Mouse (Mus musculus) embryonic facial prominence, embryonic 14.5 days (tissue): Measurements from ENCODE around the gene Zfp229. TPM values are rescaled to one million over a fixed set of nuclear protein-coding genes. Genes with fewer than 3 reads are reported as not detected.
"Not testable (repeated sequence)": the region's sequence is repeated elsewhere in the genome, so short reads cannot be mapped to it uniquely, and the experiment has no call there.

ENCODE experiments used
- ATAC-seq: fragments of 200-750 bp; cut with Nextera tagmentation; 2 replicates; pipeline ENCODE4 v1.8.0; 2017; ENCODE audit warnings: low read depth, moderate number of reproducible peaks, moderate TSS enrichment
- DNase-seq: peaks from one replicate; pipeline ENCODE4 v3.0.0-alpha.2; 2015; ENCODE audit warnings: low spot score
- H3K27ac ChIP-seq: fragments of 300-500 bp; sonication (generic); replicated peaks from 2 replicates; pipeline ENCODE4 v1.5.1; 2014; ENCODE audit warnings: low read depth, mild to moderate bottlenecking, low read length, moderate library complexity
- H3K27me3 ChIP-seq: fragments of 300-500 bp; sonication (generic); replicated peaks from 2 replicates; pipeline ENCODE4 v1.6.1; 2014; ENCODE audit warnings: low read length; ENCODE audit not compliant: control insufficient read depth, insufficient read depth
- H3K36me3 ChIP-seq: fragments of 300-500 bp; sonication (generic); 2 replicates; pipeline ENCODE4 v1.6.1; 2014; ENCODE audit warnings: low read length, mixed read lengths; ENCODE audit not compliant: control insufficient read depth, insufficient read depth
- H3K4me1 ChIP-seq: fragments of 300-500 bp; sonication (generic); 2 replicates; pipeline ENCODE4 v1.6.1; 2014; ENCODE audit warnings: antibody characterized with exemption, low read length; ENCODE audit not compliant: control insufficient read depth, insufficient read depth
- H3K4me2 ChIP-seq: fragments of 300-500 bp; sonication (generic); 2 replicates; pipeline ENCODE4 v1.6.1; 2014; ENCODE audit warnings: low read depth, mild to moderate bottlenecking, low read length, moderate library complexity, mixed read lengths
- H3K4me3 ChIP-seq: fragments of 300-500 bp; sonication (generic); 2 replicates; pipeline ENCODE4 v1.5.1; 2014; ENCODE audit warnings: low read depth, mild to moderate bottlenecking, low read length
- H3K9ac ChIP-seq: fragments of 300-500 bp; sonication (generic); 2 replicates; pipeline ENCODE4 v1.6.1; 2014; ENCODE audit warnings: low read depth, mild to moderate bottlenecking, low read length, moderate library complexity, mixed read lengths
- H3K9me3 ChIP-seq: fragments of 300-500 bp; sonication (generic); 2 replicates; pipeline ENCODE4 v1.6.1; 2016; ENCODE audit warnings: low read length; ENCODE audit not compliant: control insufficient read depth
- WGBS: fragments of 180-500 bp; shearing (Covaris S2); extraction: QIAGEN DNeasy Blood & Tissue Kit; methylation state at CpG from one replicate; pipeline ENCODE4 v1.1.7; 2014; 5-methylcytosine and 5-hydroxymethylcytosine counted together
- polyA plus RNA-seq: library from polyadenylated mRNA; unstranded; fragments of >200 nt; fragmentation: Nextera tagmentation; extraction: Ambion mirVana; gene quantifications from 2 replicates; pipeline ENCODE4 v1.2.1, GENCODE M21; 2014

Gene Zfp229
- polyA plus RNA-seq, 1 experiment from 2014 or later: 6.1 TPM

DNA sequence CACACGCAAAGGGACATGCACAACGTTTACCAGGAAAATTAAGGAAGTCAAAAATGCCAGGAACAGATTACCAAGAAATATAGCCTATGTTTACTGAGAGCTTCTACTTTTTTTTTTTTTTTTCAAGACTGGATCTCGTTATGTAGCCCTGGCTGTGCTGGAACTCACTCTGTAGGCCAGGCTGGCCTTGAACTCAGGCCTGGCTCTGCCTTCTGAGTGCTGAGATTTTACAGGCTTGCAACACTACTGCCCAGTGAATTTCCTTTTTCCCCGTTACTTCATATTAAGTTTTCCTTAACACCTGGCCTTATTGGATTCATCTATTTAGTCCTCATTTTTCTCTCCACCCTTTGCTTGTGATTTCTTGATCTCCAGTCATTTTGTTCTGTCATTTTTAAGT lies 2.5 kb downstream of the Zfp229 start:
- ATAC-seq: no peak
- Histone ChIP-seq H3K27ac (peak overlapping the region; percentile 81; the same call in 1 of the 2 replicates), H3K4me3 (peak overlapping the region; percentile 70), H3K4me1 (peaks cover 9% of the 10 kb centered on the region; the same call in 1 of the 2 replicates), H3K4me2 (peak overlapping the region; percentile 59), H3K9me3 (no peaks in the 10 kb centered on the region), H3K9ac (peak overlapping the region; percentile 86), H3K27me3 (no peaks in the 10 kb centered on the region), H3K36me3 (peaks cover 11% of the 10 kb centered on the region)
- no peak for DNase-seq
- WGBS: 80% methylated on average over 4 of the region's 4 CpGs

DNA sequence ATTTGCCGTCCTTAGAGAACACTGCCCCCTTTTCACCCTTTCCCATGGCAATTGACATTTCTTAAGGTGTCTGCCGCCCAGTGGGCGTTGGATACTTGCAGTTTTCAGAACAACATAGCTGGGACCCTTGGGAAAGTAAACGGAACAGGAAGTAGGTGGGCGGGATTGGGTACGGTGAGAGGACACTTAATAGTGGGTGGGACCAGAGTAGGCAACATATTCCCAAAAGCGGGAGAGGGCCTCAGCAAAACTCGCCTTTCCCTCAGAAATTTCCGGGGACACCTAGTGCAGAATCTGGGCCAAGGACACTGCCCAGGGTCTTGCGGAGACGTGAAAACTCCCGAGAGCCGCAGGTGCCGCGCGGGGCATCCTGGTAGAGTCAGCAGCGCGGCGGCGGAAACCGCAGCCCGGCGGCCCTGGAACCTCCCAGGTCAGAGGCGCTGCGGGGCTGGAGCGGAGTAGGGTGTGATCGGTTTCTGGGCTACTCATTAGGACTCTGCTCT lies 3.0 kb downstream of the Zfp229 start:
- peak overlapping the region; percentile 70 for H3K4me3 ChIP-seq
- H3K27ac ChIP-seq: peak overlapping the region; percentile 81
- H3K4me1 ChIP-seq: peaks cover 9% of the 10 kb centered on the region; the same call in 1 of the 2 replicates
- H3K9ac ChIP-seq: peak overlapping the region; percentile 86
- H3K9me3 ChIP-seq: no peaks in the 10 kb centered on the region
- ATAC-seq (peak; percentile 99), DNase-seq (peak; percentile 94)
- H3K4me2 ChIP-seq: peak overlapping the region; percentile 59
- no peaks in the 10 kb centered on the region for H3K27me3 ChIP-seq
- under 1% methylated on average over 27 of the region's 27 CpGs for WGBS
- peaks cover 14% of the 10 kb centered on the region for H3K36me3 ChIP-seq

DNA sequence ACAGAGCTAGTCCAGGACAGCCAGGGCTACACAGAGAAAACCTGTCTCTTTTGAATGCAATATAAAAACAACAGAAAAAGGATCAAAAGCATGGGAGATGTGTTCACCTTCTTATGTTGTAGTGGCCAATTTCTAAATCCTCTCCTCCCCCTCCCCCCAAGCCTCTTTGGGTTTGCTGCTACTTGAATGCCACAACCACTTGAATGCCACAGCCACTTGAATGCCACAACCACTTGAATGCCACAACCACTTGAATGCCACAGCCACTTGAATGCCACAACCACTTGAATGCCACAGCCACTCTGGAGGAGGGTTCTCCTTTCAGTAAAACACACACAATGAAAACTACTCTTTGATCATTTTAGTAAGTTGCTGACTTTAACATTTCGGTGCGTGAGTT lies 22.2 kb downstream of the Zfp229 start:
- H3K4me3 ChIP-seq: no peak overlapping the region
- H3K27ac ChIP-seq: no peak overlapping the region
- no peaks in the 10 kb centered on the region for H3K9me3 ChIP-seq
- ATAC-seq (no peak), DNase-seq (no peak)
- no peaks in the 10 kb centered on the region for H3K4me1 ChIP-seq
- H3K36me3 ChIP-seq: no peaks in the 10 kb centered on the region
- H3K4me2 ChIP-seq: no peak overlapping the region
- H3K9ac ChIP-seq: no peak overlapping the region
- 76% methylated on average over 2 of the region's 2 CpGs for WGBS
- H3K27me3 ChIP-seq: peaks cover 7% of the 10 kb centered on the region; the same call in 1 of the 2 replicates

DNA sequence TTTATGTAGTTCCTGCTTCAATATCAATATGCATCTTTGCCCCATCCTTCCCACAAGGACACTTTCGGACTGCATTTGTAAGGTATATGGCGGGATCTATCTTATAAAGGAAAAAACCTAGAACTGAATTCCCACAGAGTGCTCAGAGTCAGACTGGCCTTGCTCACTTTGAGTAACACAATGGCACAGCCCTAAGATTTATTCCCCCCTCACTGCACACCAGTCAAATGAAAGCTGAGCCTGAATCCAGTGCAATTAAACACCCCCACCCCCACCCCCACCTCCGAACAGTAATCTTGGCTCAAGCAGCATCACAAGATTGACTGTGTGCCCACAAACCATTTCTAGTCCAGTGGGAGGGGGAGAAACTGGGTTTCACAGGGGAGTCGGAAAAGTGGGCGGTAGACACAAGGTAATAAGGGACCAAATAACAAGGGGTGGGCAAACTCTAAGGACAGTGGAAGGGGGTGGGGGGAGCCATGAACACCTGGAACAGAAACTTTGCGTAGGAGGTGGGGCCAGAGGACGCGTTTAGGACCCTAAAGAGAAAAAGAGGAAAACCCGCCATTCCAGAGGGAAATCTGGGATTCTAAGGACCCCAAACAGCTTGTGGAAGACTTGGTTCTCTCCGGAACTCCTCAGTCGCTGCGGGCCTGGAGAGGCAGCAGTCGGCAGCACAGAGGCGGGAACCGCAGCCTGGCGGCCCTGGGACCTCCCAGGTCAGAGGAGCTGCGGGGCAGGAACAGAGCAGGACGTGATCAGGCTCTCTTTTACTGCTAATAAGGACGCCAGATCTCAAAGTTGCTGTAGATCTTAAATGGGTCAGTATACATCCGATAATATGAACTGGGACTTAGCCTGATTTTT lies 23.0 kb downstream of the Zfp229 start:
- H3K4me1 ChIP-seq: no peaks in the 10 kb centered on the region
- peak overlapping the region; percentile 34 for H3K4me3 ChIP-seq
- H3K9me3 ChIP-seq: no peaks in the 10 kb centered on the region
- DNase-seq: peak; percentile 8
- H3K27ac ChIP-seq: no peak overlapping the region
- peak; percentile 18; the same call in 1 of the 2 replicates for ATAC-seq
- peak overlapping the region; percentile 28 for H3K9ac ChIP-seq
- WGBS: 14% methylated on average over 20 of the region's 20 CpGs
- peak overlapping the region; percentile 56 for H3K4me2 ChIP-seq
- H3K36me3 ChIP-seq: no peaks in the 10 kb centered on the region
- H3K27me3 ChIP-seq: peaks cover 7% of the 10 kb centered on the region; the same call in 1 of the 2 replicates

DNA sequence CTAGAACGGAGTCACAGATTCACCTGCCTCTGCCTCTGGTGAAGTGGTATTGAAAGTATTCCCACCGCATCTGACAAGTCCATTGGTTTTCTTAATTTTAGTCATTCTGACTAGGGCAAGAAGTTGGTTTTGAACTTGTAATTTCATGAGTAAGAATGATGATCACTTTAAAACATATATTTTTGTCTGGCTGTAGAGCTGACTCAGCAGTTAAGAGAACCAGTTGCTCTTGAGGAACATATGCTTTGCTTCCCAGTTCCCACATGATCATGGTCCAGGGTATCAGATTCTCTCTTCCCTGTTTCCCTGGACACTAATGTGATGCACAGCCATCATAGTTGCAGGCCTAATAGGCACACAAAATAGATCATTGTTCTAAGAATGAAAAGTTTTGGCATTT lies 39.7 kb downstream of the Zfp229 start:
- 94% methylated on average over 2 of the region's 2 CpGs for WGBS
- H3K4me2 ChIP-seq: no peak overlapping the region
- H3K9ac ChIP-seq: no peak overlapping the region
- no peak overlapping the region for H3K27ac ChIP-seq
- DNase-seq: no peak
- H3K4me3 ChIP-seq: no peak overlapping the region
- no peaks in the 10 kb centered on the region for H3K4me1 ChIP-seq
- ATAC-seq: no peak
- no peaks in the 10 kb centered on the region for H3K9me3 ChIP-seq
- no peaks in the 10 kb centered on the region for H3K27me3 ChIP-seq
- no peaks in the 10 kb centered on the region for H3K36me3 ChIP-seq

DNA sequence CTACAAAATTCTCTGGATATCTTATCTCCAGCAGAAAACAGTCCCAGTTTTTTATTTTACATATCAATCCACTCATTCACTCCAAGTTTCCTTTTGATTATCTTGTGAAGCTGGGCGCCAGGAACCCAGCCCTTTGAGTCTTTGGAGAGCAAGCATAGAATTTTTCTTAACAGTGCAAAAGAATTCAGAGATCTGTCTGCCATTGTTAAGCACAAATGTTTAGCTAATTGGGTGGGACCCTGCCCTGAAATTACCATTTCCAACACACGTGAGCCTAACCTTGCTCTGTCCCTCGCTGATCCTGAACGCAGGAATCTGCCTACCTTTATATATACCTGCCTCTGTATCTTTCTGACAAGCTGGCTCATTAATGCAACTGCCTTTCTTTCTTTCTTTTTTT lies 61.7 kb downstream of the Zfp229 start:
- ATAC-seq: no peak
- no peaks in the 10 kb centered on the region for H3K36me3 ChIP-seq
- no peak overlapping the region for H3K4me2 ChIP-seq
- no peaks in the 10 kb centered on the region for H3K4me1 ChIP-seq
- no peak overlapping the region for H3K4me3 ChIP-seq
- WGBS: 75% methylated on average over 4 of the region's 4 CpGs
- H3K9ac ChIP-seq: no peak overlapping the region
- DNase-seq: no peak
- H3K9me3 ChIP-seq: peaks cover 13% of the 10 kb centered on the region; the same call in 1 of the 2 replicates
- no peaks in the 10 kb centered on the region for H3K27me3 ChIP-seq
- H3K27ac ChIP-seq: no peak overlapping the region

DNA sequence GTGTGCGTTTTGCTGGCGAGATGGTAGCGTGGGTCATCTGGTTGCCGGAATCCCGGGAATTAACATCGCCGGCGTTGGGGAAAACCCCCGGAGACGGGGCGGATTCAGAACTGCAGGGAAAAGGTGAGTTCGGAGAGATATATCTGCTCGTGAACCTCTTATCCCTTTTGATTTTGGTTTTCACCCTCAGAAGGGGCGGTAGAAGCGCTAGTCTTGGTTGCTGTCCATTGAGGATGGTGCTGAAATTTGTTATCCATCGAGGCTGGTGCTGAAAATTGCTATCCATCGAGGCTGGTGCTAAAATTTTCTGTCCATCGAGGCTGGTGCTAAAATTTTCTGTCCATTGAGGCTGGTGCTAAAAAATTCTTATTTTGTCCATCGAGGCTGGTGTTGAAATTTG lies 70.8 kb downstream of the Zfp229 start:
- 48% methylated on average over 17 of the region's 19 CpGs for WGBS
- H3K4me2 ChIP-seq, H3K4me1 ChIP-seq, ATAC-seq, H3K9me3 ChIP-seq, H3K36me3 ChIP-seq, H3K27ac ChIP-seq, H3K27me3 ChIP-seq, H3K4me3 ChIP-seq, H3K9ac ChIP-seq: not testable (repeated sequence)
- peak; percentile 34 for DNase-seq
